In genomic region chr5:38388420-38388823, GRCm38 (mm10) we compare ENCODE assay signal across 10 mouse cellular contexts.
A peak's percentile ranks its signal among the peaks of the same experiment; 100 is the strongest.
DNase-seq lines count a peak whose midpoint lies in the region; ATAC-seq and TF ChIP-seq lines count a peak whose summit lies in the region.
"Had no signal": no experiment of that assay in that cellular context is flagged by ENCODE, and none has a peak within 500 bp of the region (broad histone marks: within the 10 kb centered on the region; RNA-seq: fewer than 3 reads in every experiment).

No protein-coding gene starts in this region.

- 12% methylated on average over 10 of the region's 10 CpGs for WGBS in kidney, postnatal 0 days
- 8% methylated on average over 10 of the region's 10 CpGs for WGBS in limb, embryonic 12.5 days

- DNase-seq in cerebellum, postnatal 10 days, result peak; percentile 81 to 84
- DNase-seq in cerebellum, adult 9-11 months, result no peak
- DNase-seq in brain, embryonic 18.5 days (ENCODE audit: low read depth, low spot score), result peak; percentile 14
- no peak for DNase-seq in kidney, postnatal 0 days (ENCODE audit: low spot score)
- no peak for DNase-seq in ovary, postnatal 36 days (ENCODE audit: low spot score)
- DNase-seq in adrenal gland, adult 2 months, result no peak

- H3K27ac ChIP-seq in kidney, postnatal 0 days, result no peak overlapping the region
- no peak overlapping the region; the same call in 1 of the 2 replicates for H3K27ac ChIP-seq in limb, embryonic 12.5 days
- H3K27ac ChIP-seq: midbrain, embryonic 12.5 days had no signal

- no peaks in the 10 kb centered on the region for H3K9me3 ChIP-seq in kidney, postnatal 0 days (replicated peaks; ENCODE audit: low read length)
- no peaks in the 10 kb centered on the region for H3K9me3 ChIP-seq in limb, embryonic 12.5 days
- H3K9me3 ChIP-seq: midbrain, embryonic 12.5 days had no signal

- H3K4me2 ChIP-seq in kidney, postnatal 0 days (ENCODE audit: low read length), result peak overlapping the region; percentile 13; the same call in 1 of the 2 replicates
- H3K4me2 ChIP-seq in limb, embryonic 12.5 days, result peak overlapping the region; percentile 40
- H3K4me2 ChIP-seq: midbrain, embryonic 12.5 days had no signal

- no peak for ATAC-seq in kidney, postnatal 0 days (replicated peaks; ENCODE audit: low FRiP score, low read depth)
- ATAC-seq in limb, embryonic 12.5 days (ENCODE audit: insufficient number of reproducible peaks, insufficient read depth, low FRiP score, low TSS enrichment, low read depth), result 0 out of 2 replicates have a peak, but pooled peaks have one; percentile 39
- ATAC-seq in megakaryocyte, adult 5-6 weeks (ENCODE audit: poor library complexity, severe bottlenecking), result no peak

- H3K9ac ChIP-seq in kidney, postnatal 0 days (ENCODE audit: low read depth, low read length), result no peak overlapping the region
- no peak overlapping the region for H3K9ac ChIP-seq in limb, embryonic 12.5 days (replicated peaks)
- H3K9ac ChIP-seq: midbrain, embryonic 12.5 days had no signal

- no peaks in the 10 kb centered on the region for H3K4me1 ChIP-seq in kidney, postnatal 0 days (replicated peaks; ENCODE audit: insufficient read depth, low read length)
- H3K4me1 ChIP-seq in limb, embryonic 12.5 days (replicated peaks), result peaks cover 22% of the 10 kb centered on the region

- H3K36me3 ChIP-seq in kidney, postnatal 0 days (ENCODE audit: insufficient read depth, low read length), result no peaks in the 10 kb centered on the region
- no peaks in the 10 kb centered on the region for H3K36me3 ChIP-seq in limb, embryonic 12.5 days
- H3K36me3 ChIP-seq: midbrain, embryonic 12.5 days had no signal

- no peaks in the 10 kb centered on the region for H3K27me3 ChIP-seq in kidney, postnatal 0 days (ENCODE audit: insufficient read depth, low read length)
- H3K27me3 ChIP-seq in limb, embryonic 12.5 days, result no peaks in the 10 kb centered on the region

- H3K4me3 ChIP-seq in kidney, postnatal 0 days (replicated peaks; ENCODE audit: low read depth, low read length), result no peak overlapping the region
- H3K4me3 ChIP-seq in limb, embryonic 12.5 days (replicated peaks), result no peak overlapping the region
- H3K4me3 ChIP-seq: erythroblast, embryonic 14.5 days; midbrain, embryonic 12.5 days had no signal

- TF ChIP-seq CTCF in kidney, postnatal 0 days (IDR thresholded peaks at IDR 0.05; ENCODE audit: low read depth), result no peak

Comparison
In these comparisons a context has a peak if more than half of its experiments do, and no peak if none do; other contexts are left out.
1. DNase-seq: peak in cerebellum, postnatal 10 days (2 of 2) and brain, embryonic 18.5 days (single experiment); none in cerebellum, adult 9-11 months (single experiment), kidney, postnatal 0 days (single experiment), ovary, postnatal 36 days (single experiment) and adrenal gland, adult 2 months (single experiment).